Mouse (Mus musculus): ENCODE measurements at regions not wholly inside any gene's neighbourhood (a gene's known extent, or its start where the extent isn't known, plus 50 kb on each side); places are given as distances from the start of the nearest gene placed in this dataset.

- no peak for DNase-seq (ENCODE audit: low spot score)
These were observed 863.8 kb downstream of the Nap1l3 start for GRCm38 (mm10) chrX:121533360-121533759.

GRCm38 (mm10) chrX:121519830-121520229 lies 877.4 kb downstream of the Nap1l3 start:
- no peak for DNase-seq (ENCODE audit: low spot score)

- DNase-seq (ENCODE audit: low spot score), result no peak
These were observed 899.5 kb downstream of the Nap1l3 start for GRCm38 (mm10) chrX:121497727-121498126.

- DNase-seq (ENCODE audit: low spot score), result no peak
These were observed 900.0 kb downstream of the Nap1l3 start for GRCm38 (mm10) chrX:121497219-121497618.

GRCm38 (mm10) chrX:121479402-121479989 lies 917.7 kb downstream of the Nap1l3 start:
- peak; percentile 35 for DNase-seq (ENCODE audit: low spot score)

- no peak for DNase-seq (ENCODE audit: low spot score)
These were observed 968.1 kb downstream of the Nap1l3 start for GRCm38 (mm10) chrX:121429078-121429477.

Measured in embryo, embryonic 10 days (tissue).